Mouse (Mus musculus) G1E (cell line): ENCODE data around the gene Sun2.

Experiments
- CTCF ChIP-seq: IDR thresholded peaks from 2 replicates; pipeline ENCODE4 v1.5.1; 2012; ENCODE audit warnings: low read depth, low read length, inconsistent platforms, mixed read lengths
- TAL1 ChIP-seq: conservative IDR thresholded peaks from 2 replicates; pipeline ENCODE4 v1.6.1; 2012; ENCODE audit warnings: low read depth, low read length, inconsistent platforms, mixed read lengths

GRCm38 (mm10) chr15:79765361-79765760, 23.0 kb upstream of the Sun2 start:
- TF ChIP-seq CTCF (no peak), TAL1 (no peak)
